Mouse (Mus musculus) naive thymus-derived CD4-positive, alpha-beta T cell, adult 2 months (primary cell): ENCODE measurements around the gene Ap1b1.

Experiments
- DNase-seq: peaks from one replicate; pipeline ENCODE4 v3.0.0-alpha.2; 2011; ENCODE audit warnings: low read depth

The Ap1b1 gene

DNA sequence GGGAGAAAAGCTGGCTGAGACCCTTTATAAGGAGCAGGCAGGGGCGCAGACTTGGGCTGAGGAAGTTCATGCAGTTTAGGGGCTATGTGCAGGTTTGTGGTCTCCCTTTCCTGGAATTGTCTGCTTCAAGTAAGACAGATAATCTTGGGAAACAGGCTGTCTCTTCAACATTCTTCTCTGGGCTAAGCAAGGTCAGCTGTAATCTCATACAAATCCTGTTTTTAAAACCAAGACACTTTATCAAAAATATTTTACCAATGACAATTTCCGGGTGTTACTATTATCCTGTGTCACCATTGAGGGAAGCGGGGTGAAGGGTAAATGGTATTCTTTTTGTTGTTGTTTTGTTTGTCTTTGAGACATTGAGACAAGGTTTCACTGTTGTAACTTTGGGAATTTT is 1.8 kb upstream of the Ap1b1 start:
- no peak for DNase-seq

DNA sequence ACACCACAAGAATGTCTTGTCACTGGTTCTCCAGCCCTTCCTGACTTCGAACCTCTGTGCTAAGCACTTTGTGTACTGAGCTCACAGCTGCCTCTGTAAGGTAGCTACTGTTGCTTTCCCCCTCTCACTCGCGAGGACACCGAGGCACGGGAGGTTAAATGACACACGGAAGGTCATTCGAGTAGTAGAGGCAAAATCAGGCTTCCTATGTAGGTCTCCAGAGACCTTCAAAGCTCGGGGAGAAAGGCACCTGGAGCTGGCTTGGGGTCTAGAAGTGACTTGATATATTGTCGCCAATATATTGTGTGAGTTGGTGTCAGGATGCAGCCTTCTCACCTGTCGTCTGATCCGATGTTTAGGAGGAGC is 846 bp downstream of the Ap1b1 start:
- peak; percentile 46 for DNase-seq

DNA sequence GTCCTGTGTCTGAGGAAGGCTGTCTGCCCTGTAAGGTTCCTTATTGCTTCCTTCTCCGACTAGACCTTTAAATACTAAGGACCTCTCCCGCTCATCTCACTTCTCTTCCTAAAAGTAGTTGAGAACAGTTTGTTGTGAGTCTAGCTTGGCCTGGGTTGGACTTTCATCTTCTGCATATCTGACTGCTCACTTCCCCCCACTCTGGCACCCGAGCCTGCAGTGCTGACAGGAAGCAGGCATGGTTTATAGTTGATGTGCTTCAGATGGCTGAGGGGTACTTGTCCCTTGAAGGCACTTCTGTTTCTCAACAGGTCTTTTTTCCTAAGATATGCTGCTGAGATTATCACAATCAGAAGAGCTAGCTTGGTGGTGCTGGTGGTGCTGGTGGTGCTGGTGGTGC is 2.6 kb downstream of the Ap1b1 start:
- DNase-seq: peak; percentile 67

DNA sequence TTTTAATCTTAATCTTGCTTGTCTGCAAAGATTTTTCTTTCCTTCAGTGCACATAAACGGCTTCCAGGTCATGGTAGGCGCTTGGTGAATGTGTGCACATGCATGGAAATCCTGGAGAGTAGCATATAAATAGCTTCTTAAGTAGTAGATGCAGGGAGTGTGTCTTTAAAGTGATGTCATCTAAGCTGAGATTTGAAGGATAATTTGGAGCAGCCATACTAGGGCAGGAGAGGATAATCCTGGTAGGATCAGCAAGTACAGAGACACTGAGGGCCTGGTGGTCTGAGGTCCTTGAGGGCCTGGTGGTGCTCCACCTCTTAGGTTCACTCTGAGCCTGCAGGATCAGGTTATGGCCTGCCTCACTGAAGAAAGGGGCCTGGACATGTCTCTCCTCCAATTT is 5.8 kb downstream of the Ap1b1 start:
- no peak for DNase-seq

DNA sequence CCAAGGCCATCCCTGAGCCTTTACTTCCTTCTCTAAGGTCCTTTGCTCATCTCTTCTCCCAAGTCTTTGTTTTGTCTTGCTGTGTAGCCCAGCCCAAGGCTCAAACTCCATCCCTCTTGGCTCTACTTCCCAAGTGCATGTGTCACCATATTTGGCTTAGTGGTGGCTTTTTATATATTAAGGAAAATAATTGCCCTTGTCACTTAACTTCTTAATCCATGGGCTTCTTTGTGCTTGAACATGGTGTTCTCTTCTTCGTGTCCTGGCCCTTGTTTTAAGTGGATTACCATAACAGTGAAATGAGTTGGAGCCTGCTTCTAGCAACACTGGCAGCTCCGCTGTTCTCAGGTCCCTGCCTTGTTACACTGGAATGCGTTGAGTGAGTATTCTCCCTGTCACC is 9.1 kb downstream of the Ap1b1 start:
- DNase-seq: no peak

DNA sequence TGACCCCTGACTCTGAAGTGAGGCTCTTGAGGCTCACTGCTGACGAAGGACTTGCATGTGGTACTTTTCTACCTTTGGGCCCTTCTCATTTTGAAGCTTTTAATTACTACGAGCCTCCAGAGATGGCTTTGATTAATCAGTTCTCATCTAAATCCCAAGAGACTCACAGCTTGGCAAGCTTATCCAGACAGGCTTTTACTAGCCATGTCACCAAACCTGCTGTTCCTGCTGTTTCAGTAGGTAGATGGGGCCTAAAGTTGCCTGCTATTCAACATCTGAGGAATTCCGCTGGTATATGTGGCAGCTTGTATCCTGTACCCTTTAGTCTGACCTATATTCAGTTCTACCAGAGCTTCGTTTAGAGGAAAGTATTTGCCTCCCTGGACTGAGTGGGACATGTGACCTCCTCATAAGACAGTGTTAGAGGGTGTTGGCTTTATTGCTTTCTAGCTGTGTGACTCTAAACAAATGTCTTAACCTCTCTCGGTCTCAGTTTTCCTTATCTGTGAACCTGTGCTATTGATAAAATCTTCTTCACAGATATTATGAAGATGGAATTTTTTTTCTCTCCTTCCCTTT is 10.1 kb downstream of the Ap1b1 start:
- DNase-seq: no peak

DNA sequence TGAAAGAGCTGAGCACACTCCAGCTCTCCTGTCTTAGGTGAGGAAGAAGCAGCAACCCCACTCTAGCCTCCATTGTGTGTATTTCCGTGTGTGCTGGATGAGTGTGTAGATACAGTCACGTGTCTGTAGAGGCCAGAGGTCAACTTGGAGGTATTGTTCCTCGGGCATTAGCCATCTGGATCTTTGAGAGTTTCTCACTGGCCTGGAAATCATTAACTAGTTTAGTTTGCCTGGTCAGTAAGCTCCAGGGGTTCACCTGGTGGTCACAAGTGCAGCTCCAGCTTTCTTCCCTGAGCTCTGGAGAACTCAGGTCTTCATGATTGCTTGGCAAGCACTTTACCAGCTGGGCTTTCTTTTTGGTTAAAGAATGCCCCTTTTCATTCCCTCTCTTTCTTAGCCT is 11.7 kb downstream of the Ap1b1 start:
- no peak for DNase-seq

DNA sequence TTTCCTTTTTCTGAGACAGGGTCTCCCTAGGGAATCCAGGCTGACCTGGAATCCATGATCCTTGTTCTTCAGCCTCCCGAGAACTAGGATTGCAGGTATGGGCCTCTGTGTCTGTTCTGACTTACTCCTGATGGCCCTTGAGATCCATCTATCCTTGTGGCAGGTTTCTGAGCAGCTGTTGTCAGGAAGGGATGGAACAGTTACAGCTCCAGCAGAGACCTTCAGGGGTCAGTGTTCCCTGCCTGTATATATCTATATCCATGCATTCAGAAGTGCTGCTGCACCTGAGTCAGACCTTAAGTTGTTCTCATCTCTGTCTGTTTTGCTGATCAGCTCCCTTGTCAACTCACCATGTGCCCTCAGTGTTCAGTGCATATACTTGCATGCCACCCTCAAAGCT is 12.1 kb downstream of the Ap1b1 start:
- no peak for DNase-seq

DNA sequence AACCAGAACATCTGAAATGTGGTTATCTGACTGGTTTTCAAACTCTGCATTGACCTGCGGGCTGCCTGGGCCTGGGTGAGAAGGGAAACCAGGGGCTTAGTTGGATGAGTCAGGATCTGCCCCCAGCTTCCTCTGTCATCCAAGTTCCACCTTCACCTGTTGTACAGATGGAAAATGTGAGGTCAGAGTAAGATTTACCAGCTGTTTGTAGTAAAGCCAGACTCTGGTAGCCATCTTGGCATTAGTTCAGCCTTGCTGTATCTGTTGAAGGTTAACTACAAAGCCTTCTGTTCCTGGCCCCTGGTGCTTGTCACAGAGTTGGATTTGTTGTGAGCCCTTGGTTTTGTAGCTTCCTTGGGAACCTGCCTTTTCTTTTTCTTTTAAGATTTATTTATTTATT is 13.6 kb downstream of the Ap1b1 start:
- no peak for DNase-seq

DNA sequence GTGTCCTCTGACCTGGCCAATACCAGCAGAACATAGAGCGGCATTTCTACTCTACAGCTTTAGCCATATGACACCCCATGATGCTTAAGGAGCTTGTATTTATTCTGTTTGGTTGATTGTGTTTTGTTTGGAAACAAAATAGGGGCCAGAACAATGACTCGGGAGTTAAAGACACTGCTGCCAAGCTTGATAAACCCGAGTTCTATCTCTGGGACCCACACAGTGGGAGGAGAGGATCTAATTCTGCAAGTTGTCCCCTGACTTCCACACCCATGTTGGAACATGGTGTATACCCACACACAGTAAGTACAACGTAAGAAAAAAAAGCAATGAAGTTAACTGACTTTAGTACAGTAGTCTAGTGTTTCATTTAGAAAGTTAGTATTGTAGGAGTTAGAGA is 16.2 kb downstream of the Ap1b1 start:
- no peak for DNase-seq

DNA sequence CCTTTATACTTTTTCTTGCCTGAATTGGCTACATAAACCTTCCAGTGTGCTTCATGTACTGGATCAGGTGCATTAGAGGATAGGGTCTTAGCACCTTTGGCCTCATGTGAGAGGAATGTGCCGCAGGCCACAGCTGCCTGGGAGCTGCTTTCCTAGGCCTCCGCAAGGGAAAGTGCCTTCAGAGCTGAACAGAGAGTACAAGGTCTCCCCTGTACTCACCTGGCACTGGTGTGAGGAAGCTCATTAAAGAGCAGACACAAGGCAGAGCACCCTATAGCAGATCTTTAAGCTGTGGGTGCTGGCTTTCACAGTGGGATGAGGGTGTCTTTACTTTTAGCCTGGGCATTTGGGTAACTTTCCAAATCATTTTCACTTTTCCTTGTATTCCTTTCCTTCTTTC is 18.9 kb downstream of the Ap1b1 start:
- no peak for DNase-seq

DNA sequence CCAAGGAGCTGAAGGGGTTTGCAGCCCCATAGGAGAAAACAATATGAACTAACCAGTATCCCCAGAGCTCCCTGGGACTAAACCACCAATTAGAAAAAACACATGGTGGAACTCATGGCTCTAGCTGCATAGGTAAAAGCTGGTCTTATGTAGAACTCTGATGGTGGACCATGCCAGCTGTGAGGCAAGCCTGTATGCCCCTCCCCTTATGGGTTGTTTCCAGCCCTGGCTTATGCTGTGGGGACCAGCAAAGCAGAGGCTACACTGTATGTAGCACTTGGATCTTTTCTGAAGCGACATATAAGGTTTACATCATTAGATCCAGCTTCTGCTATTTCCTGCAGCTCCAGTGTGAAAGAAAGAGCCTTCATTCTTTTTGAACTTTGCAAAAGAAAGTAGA is 20.6 kb downstream of the Ap1b1 start:
- no peak for DNase-seq

DNA sequence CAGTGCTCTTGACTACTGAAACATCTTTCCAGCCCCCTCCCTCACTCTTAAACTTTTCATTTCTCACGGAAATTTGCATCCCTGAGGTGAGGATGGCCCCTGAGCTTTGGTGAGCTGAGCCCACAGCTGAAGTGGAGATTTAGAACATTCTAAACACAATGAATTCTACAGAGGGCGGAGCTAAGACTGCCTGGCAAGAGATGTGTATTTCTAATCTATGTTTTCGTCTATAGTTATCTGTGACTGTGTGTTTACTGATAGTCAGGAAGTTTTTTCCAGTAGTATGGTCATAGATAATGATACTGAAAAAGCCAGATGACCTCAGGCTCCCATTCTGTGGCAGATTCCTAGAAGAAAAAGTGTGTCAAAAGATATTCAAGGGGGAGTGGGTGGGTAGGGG is 22.2 kb downstream of the Ap1b1 start:
- no peak for DNase-seq

DNA sequence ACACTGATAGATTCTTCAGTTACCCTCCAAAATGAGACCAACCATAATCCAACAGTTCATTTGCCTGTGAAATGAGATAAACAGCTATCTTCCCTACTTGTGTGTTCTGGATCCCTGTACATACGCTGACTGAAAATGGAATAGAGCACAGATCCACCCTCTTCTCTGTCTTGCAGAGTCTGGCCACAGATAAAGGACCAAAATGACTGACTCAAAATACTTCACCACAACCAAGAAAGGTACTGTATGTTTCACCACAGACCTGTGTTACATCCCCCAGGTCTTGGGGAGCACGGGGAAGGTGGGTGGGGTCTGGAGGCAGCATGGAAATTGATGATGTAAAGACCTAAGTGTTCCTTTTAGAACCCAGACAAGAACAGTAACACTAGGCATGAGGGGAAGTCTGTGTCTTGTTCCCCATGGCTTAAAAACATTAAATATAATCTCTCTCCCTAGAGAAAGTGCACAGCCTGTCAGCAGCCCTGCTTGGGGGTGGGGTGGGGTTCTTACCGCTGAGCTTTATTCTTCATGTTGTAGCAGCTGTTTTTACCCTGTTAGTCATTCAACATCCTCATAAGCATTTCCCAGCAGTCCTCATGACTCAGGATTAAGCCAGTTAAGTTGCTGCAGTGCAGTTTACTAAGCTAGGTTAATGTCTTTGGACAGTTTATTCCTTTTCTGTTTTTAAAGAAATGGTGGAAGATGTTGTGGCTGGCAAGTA is 22.9 kb downstream of the Ap1b1 start:
- DNase-seq: no peak

DNA sequence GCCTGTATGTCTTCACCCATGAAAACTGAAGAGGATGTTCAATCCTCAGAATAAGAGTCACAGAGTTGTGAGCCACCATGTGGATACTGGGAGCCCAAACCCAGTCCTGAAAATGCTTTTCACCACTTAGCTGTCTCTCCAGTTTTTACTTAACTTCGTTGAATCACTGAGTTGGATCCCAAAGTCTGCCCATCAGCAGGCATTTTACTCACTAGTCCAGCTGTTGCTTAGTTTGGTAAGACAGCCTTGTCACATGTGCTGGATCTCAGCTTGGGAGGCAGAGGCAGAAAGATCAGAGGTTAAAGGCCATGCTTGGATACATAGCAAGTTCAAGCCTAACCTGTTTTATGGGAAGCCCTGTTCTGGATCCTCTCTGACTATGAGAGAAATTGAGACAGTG is 23.6 kb downstream of the Ap1b1 start:
- no peak for DNase-seq

DNA sequence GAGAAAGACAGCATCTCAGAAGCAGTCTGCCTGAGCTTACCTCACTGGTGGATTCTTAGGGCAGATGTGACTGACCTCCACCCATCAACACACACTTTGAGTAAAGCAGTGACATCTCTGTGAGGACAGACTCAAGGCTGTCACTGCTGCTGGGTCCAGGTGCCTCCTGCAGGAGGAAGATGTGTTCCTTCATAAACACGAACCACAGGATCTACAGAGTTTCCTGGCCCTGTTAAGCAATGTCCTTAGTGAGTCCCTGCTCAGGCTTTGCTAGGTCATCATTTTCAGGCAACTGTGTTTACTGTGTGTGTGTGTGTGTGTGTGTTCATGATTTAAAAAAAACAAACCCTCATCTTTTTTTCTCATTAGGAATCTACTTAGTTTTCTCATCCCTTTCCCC is 24.9 kb downstream of the Ap1b1 start:
- no peak for DNase-seq

DNA sequence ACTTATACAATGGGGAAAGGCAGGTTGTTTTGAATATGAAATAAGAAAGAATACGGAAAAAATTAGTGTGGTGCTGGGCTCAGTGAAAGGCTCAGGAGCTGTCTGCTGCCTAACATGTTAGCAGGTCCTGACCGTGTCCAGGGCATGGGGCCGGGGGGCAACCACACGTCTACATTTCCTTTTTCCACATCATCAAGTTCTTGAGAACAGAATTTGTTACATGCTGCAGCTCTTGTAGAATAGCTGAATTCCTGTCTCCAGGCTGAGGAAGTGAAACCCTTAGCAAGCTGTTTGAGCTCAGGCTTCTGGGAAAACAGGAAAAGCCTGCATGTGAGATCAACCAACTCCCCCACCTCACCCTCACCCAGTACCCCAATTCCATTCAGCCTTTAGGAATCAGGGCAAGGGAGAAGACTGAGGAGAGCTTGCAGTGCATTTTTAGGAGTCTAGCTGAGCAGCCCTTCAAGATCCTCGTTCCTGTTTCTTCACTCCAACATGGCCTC is 25.6 kb downstream of the Ap1b1 start:
- no peak for DNase-seq

DNA sequence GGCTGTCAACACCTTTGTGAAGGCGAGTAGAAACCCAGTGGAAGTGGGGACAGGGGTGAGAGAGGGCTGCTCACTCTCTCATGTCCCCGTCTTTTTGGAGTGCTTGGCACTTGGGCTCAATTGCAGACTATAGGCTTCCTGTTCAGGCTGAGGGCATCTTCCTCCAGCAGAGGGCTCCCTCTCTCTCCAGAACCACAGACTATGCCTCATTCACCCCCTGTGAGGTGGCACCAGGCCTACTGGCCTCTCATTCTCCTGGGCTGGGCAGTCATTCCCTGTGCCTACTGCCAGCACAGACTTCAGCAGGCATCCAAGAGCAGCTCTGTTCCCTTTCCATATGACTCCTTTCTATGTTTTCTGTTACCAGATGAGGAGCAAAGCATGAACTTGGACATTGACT is 29.1 kb downstream of the Ap1b1 start:
- peak; percentile 30 for DNase-seq

DNA sequence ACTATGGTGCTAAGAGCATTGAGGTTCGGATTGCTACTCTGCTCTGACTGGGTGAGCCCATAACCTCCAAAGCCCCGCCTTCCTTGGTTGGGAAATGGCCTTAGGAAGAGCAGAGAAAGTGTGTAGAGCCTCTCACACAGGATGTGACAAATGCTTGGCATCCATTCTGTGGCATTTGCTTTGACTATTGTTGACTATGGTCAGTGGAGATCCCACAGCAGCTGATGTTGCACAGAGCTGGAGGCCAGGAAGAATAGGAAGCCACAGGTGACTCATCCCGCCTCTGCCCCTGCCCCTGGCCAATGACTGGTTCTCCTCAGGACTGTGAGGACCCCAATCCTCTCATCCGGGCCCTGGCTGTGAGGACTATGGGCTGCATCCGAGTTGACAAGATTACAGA is 29.7 kb downstream of the Ap1b1 start:
- DNase-seq: no peak

DNA sequence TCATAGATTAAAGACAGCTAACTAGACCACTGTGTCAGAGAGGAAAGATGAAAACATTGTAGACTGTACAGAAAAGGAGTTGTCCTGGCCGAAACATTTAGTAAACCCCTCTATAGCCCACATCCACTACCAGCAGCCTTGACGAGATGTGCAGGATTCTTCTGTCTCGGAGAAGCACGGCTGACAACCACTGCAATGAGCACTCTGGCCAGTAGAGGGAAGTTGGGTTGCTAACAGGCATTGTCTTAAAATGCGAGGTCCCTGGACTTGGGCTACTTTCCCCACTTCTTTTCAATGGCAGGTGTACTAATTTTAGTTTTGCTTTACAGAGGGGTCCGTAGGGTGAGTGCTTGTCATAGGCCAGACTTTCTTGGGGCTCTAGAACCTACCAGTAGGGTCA is 30.9 kb downstream of the Ap1b1 start:
- DNase-seq: no peak

DNA sequence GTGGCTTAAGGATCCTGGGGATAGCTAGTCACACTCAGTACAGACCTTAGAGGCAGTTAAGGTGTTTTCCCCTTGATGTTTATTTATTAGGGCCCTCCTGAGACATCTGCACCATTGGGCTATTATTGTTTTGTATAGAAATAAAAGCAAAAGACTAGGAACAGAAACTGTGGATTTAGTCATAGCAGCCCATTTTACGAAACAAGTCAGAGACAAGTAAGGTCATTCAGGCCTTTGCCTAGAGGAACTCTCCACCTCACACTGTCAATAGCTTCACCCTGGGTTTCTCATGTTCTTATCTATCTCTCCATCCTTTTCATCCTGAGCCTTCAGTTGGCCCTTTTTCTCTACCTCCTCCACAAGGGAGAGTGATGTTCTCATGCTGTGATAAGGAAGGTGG is 38.5 kb downstream of the Ap1b1 start:
- DNase-seq: no peak

DNA sequence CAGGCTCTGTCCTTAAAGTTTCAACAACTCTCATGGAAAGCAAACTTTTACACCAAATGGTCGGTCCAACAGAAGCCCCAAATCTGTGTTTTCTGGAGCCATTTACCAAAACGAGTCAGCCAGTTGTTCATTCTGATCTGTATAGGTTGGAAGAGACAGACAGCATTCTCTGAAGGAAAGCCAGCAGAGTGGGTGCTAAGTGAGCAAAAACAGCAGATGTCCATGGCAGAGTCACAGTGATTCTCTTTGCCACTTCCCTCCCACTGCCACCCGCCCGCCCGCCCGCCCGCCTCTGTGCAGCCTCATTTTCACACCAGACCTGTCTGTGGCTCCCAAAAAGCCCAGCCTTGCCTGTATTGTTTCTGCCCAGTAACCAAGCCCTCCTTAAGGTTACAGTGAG is 41.6 kb downstream of the Ap1b1 start:
- no peak for DNase-seq

DNA sequence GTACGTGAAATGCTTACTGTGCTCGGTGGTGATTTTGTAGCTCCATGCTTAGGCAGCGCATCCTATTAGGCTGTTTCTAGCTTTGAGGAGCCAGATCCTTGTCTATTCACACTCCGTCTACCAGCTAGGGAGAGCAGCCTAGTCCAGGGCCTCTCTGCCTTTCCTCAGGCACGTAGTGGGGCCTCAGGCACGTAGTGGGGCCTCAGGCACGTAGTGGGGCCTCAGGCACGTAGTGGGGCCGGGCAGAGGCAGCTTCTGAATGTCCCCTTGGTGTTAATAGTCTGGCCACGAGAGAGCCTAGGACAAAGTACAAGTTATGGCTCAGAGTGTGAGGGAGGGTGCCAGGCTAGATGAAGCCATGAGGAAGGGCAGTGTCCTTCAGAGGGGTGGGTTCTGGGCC is 46.1 kb downstream of the Ap1b1 start:
- no peak for DNase-seq

DNA sequence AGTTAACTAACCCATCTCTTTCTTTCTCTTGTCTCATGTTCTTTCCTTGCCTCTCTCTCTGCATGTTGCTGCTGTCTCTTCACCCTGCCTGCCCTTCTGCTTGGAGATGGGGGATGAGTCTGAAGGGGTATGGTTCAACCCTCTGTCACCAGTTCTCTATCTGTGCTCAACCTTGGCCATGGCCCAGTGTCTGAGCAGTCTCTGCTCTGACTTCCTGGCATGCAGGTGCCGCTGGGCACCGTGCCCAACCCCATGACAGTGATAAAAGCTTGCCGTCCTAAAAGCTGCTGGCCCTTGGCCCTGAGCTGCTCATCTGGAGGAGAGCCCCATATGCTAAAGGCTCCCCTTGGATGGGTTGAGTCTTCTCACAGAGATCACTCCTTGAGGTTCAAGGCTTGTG is 46.5 kb downstream of the Ap1b1 start:
- no peak for DNase-seq
